Mouse (Mus musculus) lung, postnatal 0 days (tissue): ENCODE measurements at regions not wholly inside any gene's neighbourhood (a gene's known extent, or its start where the extent isn't known, plus 50 kb on each side); places are given as distances from the start of the nearest gene placed in this dataset.

Experiments used
- CTCF ChIP-seq: IDR thresholded peaks from 2 replicates; pipeline ENCODE4 v1.5.1; 2016; ENCODE audit warnings: antibody characterized with exemption, mild to moderate bottlenecking
- EP300 ChIP-seq: IDR thresholded peaks from 2 replicates; pipeline ENCODE4 v1.6.1; 2016; ENCODE audit warnings: antibody characterized with exemption, mild to moderate bottlenecking, control low read depth

DNA sequence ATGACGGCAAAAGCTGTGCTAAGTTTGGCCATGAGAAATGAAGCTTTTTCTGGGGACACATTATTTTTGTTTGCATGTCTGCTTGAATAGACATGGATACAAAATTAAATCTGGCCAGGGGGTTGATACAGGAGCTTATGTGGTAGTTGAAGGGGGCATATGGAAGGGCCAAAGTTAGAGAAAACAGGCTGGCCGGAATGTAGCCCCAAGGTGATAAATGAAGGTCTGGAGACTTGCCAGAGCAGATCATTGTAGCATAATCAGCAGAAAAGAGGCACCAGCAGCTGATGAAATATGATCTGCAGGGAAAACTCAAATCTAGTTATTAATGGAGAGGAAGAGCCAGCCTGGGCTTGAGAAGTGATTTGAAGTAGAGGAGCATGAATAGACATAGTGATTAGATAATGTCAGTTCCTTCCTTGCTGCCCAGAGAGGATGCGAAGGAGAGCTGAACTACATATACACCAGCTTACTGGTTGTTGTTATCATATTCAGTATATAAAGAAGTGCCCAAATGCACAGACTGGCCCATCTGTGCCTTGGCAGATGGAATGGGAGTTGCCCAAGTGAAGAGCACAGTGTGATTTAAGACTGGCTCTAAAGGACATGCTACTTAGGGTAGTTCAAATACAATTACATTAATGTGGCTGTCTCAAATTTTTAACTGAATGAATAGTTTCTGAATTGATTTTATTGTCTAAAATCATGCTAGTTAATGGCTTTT, 712.3 kb upstream of the Klhl29 start:
- TF ChIP-seq CTCF (no peak), EP300 (no peak)
